Mouse (Mus musculus): ENCODE measurements around the gene Ssmem1. TPM values are rescaled to one million over a fixed set of nuclear protein-coding genes. Genes with fewer than 3 reads are reported as not detected.

Ssmem1 gene
- polyA plus RNA-seq, 1 experiment from 2014 or later = not detected

GRCm38 (mm10) chr6:30477784-30478183, 31.9 kb upstream of the Ssmem1 start:
- 93% methylated on average over 6 of the region's 6 CpGs for WGBS
- ATAC-seq = no peak
- H3K4me3 ChIP-seq = no peak overlapping the region

GRCm38 (mm10) chr6:30479418-30479817, 30.2 kb upstream of the Ssmem1 start:
- Histone ChIP-seq H3K9me3 (replicated peaks) (no peaks in the 10 kb centered on the region), H3K36me3 (ENCODE audit: poor library complexity, severe bottlenecking) (peaks cover 65% of the 10 kb centered on the region), H3K4me3 (no peak overlapping the region), H3K27ac (no peak overlapping the region), H3K4me1 (no peaks in the 10 kb centered on the region), H3K27me3 (no peaks in the 10 kb centered on the region), H3K4me2 (no peak overlapping the region), H3K9ac (no peak overlapping the region)
- 96% methylated on average over 3 of the region's 3 CpGs for WGBS
- ATAC-seq = no peak

More at GRCm38 (mm10) chr6:30477784-30478183, 31.9 kb upstream of the Ssmem1 start:
- no peak overlapping the region for H3K27ac ChIP-seq
- H3K36me3 ChIP-seq (ENCODE audit: poor library complexity, severe bottlenecking) = peaks cover 49% of the 10 kb centered on the region
- H3K4me2 ChIP-seq = no peak overlapping the region
- H3K4me1 ChIP-seq = no peaks in the 10 kb centered on the region
- no peaks in the 10 kb centered on the region for H3K9me3 ChIP-seq (replicated peaks)
- H3K27me3 ChIP-seq = no peaks in the 10 kb centered on the region
- H3K9ac ChIP-seq = no peak overlapping the region

- no peaks in the 10 kb centered on the region for H3K9me3 ChIP-seq (replicated peaks)
- no peak overlapping the region for H3K27ac ChIP-seq
- peaks cover 94% of the 10 kb centered on the region for H3K36me3 ChIP-seq (ENCODE audit: poor library complexity, severe bottlenecking)
- no peak overlapping the region for H3K9ac ChIP-seq
- H3K4me3 ChIP-seq = no peak overlapping the region
- no peaks in the 10 kb centered on the region for H3K4me1 ChIP-seq
- no peak for ATAC-seq
- WGBS = 82% methylated on average over 2 of the region's 2 CpGs
- H3K27me3 ChIP-seq = no peaks in the 10 kb centered on the region
- no peak overlapping the region for H3K4me2 ChIP-seq
These were observed 26.7 kb upstream of the Ssmem1 start for GRCm38 (mm10) chr6:30482908-30483307.

GRCm38 (mm10) chr6:30486504-30486903, 23.1 kb upstream of the Ssmem1 start:
- no peaks in the 10 kb centered on the region for H3K27me3 ChIP-seq
- peaks cover 89% of the 10 kb centered on the region for H3K36me3 ChIP-seq (ENCODE audit: poor library complexity, severe bottlenecking)
- 95% methylated on average over 6 of the region's 6 CpGs for WGBS
- no peak overlapping the region for H3K9ac ChIP-seq
- no peak overlapping the region for H3K4me2 ChIP-seq
- no peak for ATAC-seq
- H3K4me1 ChIP-seq = no peaks in the 10 kb centered on the region
- H3K4me3 ChIP-seq = no peak overlapping the region
- no peak overlapping the region for H3K27ac ChIP-seq
- H3K9me3 ChIP-seq (replicated peaks) = no peaks in the 10 kb centered on the region

GRCm38 (mm10) chr6:30499049-30499448, 10.6 kb upstream of the Ssmem1 start:
- H3K4me3 ChIP-seq = no peak overlapping the region
- 91% methylated on average over 3 of the region's 3 CpGs for WGBS
- no peaks in the 10 kb centered on the region for H3K9me3 ChIP-seq (replicated peaks)
- ATAC-seq = no peak
- H3K9ac ChIP-seq = no peak overlapping the region
- H3K27ac ChIP-seq = no peak overlapping the region
- H3K36me3 ChIP-seq (ENCODE audit: poor library complexity, severe bottlenecking) = peaks cover 63% of the 10 kb centered on the region
- H3K4me1 ChIP-seq = no peaks in the 10 kb centered on the region
- H3K27me3 ChIP-seq = no peaks in the 10 kb centered on the region
- no peak overlapping the region for H3K4me2 ChIP-seq

- H3K27ac ChIP-seq = peak overlapping the region; percentile 94
- 5% methylated on average over 2 of the region's 2 CpGs for WGBS
- H3K9ac ChIP-seq = peak overlapping the region; percentile 80
- H3K4me2 ChIP-seq = peak overlapping the region; percentile 77
- ATAC-seq = no peak
- H3K9me3 ChIP-seq (replicated peaks) = no peaks in the 10 kb centered on the region
- H3K27me3 ChIP-seq = no peaks in the 10 kb centered on the region
- peaks cover 10% of the 10 kb centered on the region for H3K4me1 ChIP-seq
- H3K36me3 ChIP-seq (ENCODE audit: poor library complexity, severe bottlenecking) = peaks cover 24% of the 10 kb centered on the region
- H3K4me3 ChIP-seq = peak overlapping the region; percentile 57
These were observed 825 bp upstream of the Ssmem1 start for GRCm38 (mm10) chr6:30508824-30509223.

- H3K9me3 ChIP-seq (replicated peaks) = no peaks in the 10 kb centered on the region
- peak overlapping the region; percentile 57; the same call in 1 of the 2 replicates for H3K4me3 ChIP-seq
- WGBS = 56% methylated on average over 5 of the region's 5 CpGs
- H3K4me2 ChIP-seq = peak overlapping the region; percentile 77
- no peaks in the 10 kb centered on the region for H3K27me3 ChIP-seq
- H3K27ac ChIP-seq = peak overlapping the region; percentile 94
- peaks cover 14% of the 10 kb centered on the region for H3K4me1 ChIP-seq
- peaks cover 14% of the 10 kb centered on the region for H3K36me3 ChIP-seq (ENCODE audit: poor library complexity, severe bottlenecking)
- 0 out of 2 replicates have a peak, but pooled peaks have one; percentile 7 for ATAC-seq
- peak overlapping the region; percentile 61 for H3K9ac ChIP-seq
These were observed 642 bp downstream of the Ssmem1 start for GRCm38 (mm10) chr6:30510291-30510690.

- no peaks in the 10 kb centered on the region for H3K9me3 ChIP-seq (replicated peaks)
- no peak overlapping the region for H3K4me2 ChIP-seq
- 11% methylated on average over 9 of the region's 9 CpGs for WGBS
- no peak overlapping the region for H3K9ac ChIP-seq
- H3K27ac ChIP-seq = no peak overlapping the region
- H3K4me1 ChIP-seq = peaks cover 11% of the 10 kb centered on the region
- no peak overlapping the region for H3K4me3 ChIP-seq
- H3K27me3 ChIP-seq = no peaks in the 10 kb centered on the region
- no peak for ATAC-seq
- H3K36me3 ChIP-seq (ENCODE audit: poor library complexity, severe bottlenecking) = no peaks in the 10 kb centered on the region
These were observed 4.6 kb downstream of the Ssmem1 start for GRCm38 (mm10) chr6:30514242-30514641.

GRCm38 (mm10) chr6:30520400-30520799, 10.8 kb downstream of the Ssmem1 start:
- no peak overlapping the region for H3K4me3 ChIP-seq
- no peak for ATAC-seq
- WGBS = 67% methylated on average over 11 of the region's 11 CpGs
- no peaks in the 10 kb centered on the region for H3K27me3 ChIP-seq
- no peaks in the 10 kb centered on the region for H3K36me3 ChIP-seq (ENCODE audit: poor library complexity, severe bottlenecking)
- H3K27ac ChIP-seq = no peak overlapping the region
- no peaks in the 10 kb centered on the region for H3K9me3 ChIP-seq (replicated peaks)
- H3K4me2 ChIP-seq = no peak overlapping the region
- H3K9ac ChIP-seq = no peak overlapping the region
- H3K4me1 ChIP-seq = peaks cover 7% of the 10 kb centered on the region

- no peak for ATAC-seq
These were observed 16.0 kb downstream of the Ssmem1 start for GRCm38 (mm10) chr6:30525456-30526332.

GRCm38 (mm10) chr6:30526586-30527515, 17.2 kb downstream of the Ssmem1 start:
- Histone ChIP-seq H3K27ac (peak overlapping the region; percentile 93), H3K4me3 (no peak overlapping the region), H3K4me1 (peaks cover 28% of the 10 kb centered on the region), H3K4me2 (peak overlapping the region; percentile 49), H3K36me3 (ENCODE audit: poor library complexity, severe bottlenecking) (no peaks in the 10 kb centered on the region), H3K9me3 (replicated peaks) (no peaks in the 10 kb centered on the region), H3K9ac (peak overlapping the region; percentile 58), H3K27me3 (no peaks in the 10 kb centered on the region)
- WGBS = 4% methylated on average over 19 of the region's 19 CpGs
- peak; percentile 85 for ATAC-seq

More at GRCm38 (mm10) chr6:30525456-30526332, 16.0 kb downstream of the Ssmem1 start:
- no peak overlapping the region for H3K4me3 ChIP-seq
- no peaks in the 10 kb centered on the region for H3K27me3 ChIP-seq
- H3K4me2 ChIP-seq = no peak overlapping the region
- peaks cover 28% of the 10 kb centered on the region for H3K4me1 ChIP-seq
- no peaks in the 10 kb centered on the region for H3K9me3 ChIP-seq (replicated peaks)
- 16% methylated on average over 7 of the region's 7 CpGs for WGBS
- H3K27ac ChIP-seq = peak overlapping the region; percentile 93
- H3K36me3 ChIP-seq (ENCODE audit: poor library complexity, severe bottlenecking) = no peaks in the 10 kb centered on the region
- peak overlapping the region; percentile 8; the same call in 1 of the 2 replicates for H3K9ac ChIP-seq

GRCm38 (mm10) chr6:30528800-30529199, 19.2 kb downstream of the Ssmem1 start:
- no peaks in the 10 kb centered on the region for H3K36me3 ChIP-seq (ENCODE audit: poor library complexity, severe bottlenecking)
- no peaks in the 10 kb centered on the region for H3K27me3 ChIP-seq
- H3K4me2 ChIP-seq = no peak overlapping the region
- ATAC-seq = no peak
- no peaks in the 10 kb centered on the region for H3K9me3 ChIP-seq (replicated peaks)
- no peak overlapping the region for H3K9ac ChIP-seq
- no peak overlapping the region for H3K4me3 ChIP-seq
- H3K27ac ChIP-seq = no peak overlapping the region
- peaks cover 28% of the 10 kb centered on the region for H3K4me1 ChIP-seq
- 67% methylated on average over 6 of the region's 6 CpGs for WGBS

Measured in forebrain, embryonic 13.5 days (tissue).